Mouse (Mus musculus): ENCODE measurements around the gene Abcb1a.

DNA sequence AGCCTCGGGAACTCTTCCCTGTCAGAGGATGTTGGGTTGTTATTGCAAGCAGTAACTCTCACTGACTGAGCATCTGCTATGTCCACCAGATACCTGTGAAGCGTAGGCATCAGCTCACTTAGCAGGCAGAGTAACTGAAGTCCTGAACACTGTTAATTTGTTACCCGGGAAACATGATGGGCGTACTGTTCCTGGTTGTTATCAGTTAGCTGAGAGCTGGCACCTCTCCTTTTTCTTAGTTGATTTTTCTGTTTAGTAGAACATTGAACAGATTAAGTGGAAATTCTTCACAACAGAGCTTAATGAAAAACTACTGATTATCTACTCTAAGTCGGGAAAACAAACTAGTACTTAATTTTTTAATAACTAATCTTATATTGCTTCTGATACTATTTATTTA lies 27.7 kb downstream of the Abcb1a start:
- no peak for TF ChIP-seq CTCF (IDR thresholded peaks at IDR 0.05; ENCODE audit: control insufficient read depth, insufficient read depth, insufficient replicate concordance, low read depth, low read length)
- no peak for TF ChIP-seq POLR2A (IDR thresholded peaks at IDR 0.05; ENCODE audit: control insufficient read depth, low read depth, low read length)

Measured in testis, adult 2 months (tissue).